Mouse (Mus musculus) frontal cortex, postnatal 36 days (tissue): ENCODE results near the gene Adcy10.

Experiments
- DNase-seq, 2 experiments: peaks; one replicate each; pipeline ENCODE4 v3.0.0; 2022; ENCODE audit warnings: low spot score in 2 of 2

Adcy10 gene

GRCm38 (mm10) chr1:165484688-165485233 is at the start of gene Adcy10:
Gene Adcy10, plus strand, starts transcription at chr1:165485183.
- no peak for DNase-seq

GRCm38 (mm10) chr1:165438289-165439021 is 46.5 kb upstream of the Adcy10 start:
- DNase-seq = no peak

- DNase-seq = no peak
Observed at GRCm38 (mm10) chr1:165440788-165441187, 44.2 kb upstream of the Adcy10 start.

- DNase-seq = no peak
Observed at GRCm38 (mm10) chr1:165441201-165441600, 43.8 kb upstream of the Adcy10 start.

GRCm38 (mm10) chr1:165441719-165442118 is 43.3 kb upstream of the Adcy10 start:
- DNase-seq = no peak

- no peak for DNase-seq
Observed at GRCm38 (mm10) chr1:165459041-165459502, 25.9 kb upstream of the Adcy10 start.

GRCm38 (mm10) chr1:165459503-165460181 is 25.3 kb upstream of the Adcy10 start:
- DNase-seq = peak; percentile 39 to 45

- peak; percentile 99 to 100 for DNase-seq
Observed at GRCm38 (mm10) chr1:165460360-165460800, 24.6 kb upstream of the Adcy10 start, which contains the start of the genes Dcaf6 and Mpc2. Gene Dcaf6, minus strand, starts transcription at chr1:165460475. Gene Mpc2, plus strand, starts transcription at chr1:165460637.

- peak; percentile 99 for DNase-seq
Observed at GRCm38 (mm10) chr1:165460801-165461377, 24.1 kb upstream of the Adcy10 start.

GRCm38 (mm10) chr1:165461681-165462080 is 23.3 kb upstream of the Adcy10 start:
- DNase-seq = no peak

- DNase-seq = no peak
Observed at GRCm38 (mm10) chr1:165462861-165463260, 22.1 kb upstream of the Adcy10 start.

- DNase-seq = no peak
Observed at GRCm38 (mm10) chr1:165464574-165464973, 20.4 kb upstream of the Adcy10 start.

GRCm38 (mm10) chr1:165468971-165469370 is 16.0 kb upstream of the Adcy10 start:
- no peak for DNase-seq

GRCm38 (mm10) chr1:165469717-165470116 is 15.3 kb upstream of the Adcy10 start:
- DNase-seq = no peak

GRCm38 (mm10) chr1:165471490-165471889 is 13.5 kb upstream of the Adcy10 start:
- DNase-seq = no peak

GRCm38 (mm10) chr1:165486108-165486507 is 1.1 kb downstream of the Adcy10 start:
- DNase-seq = no peak

- no peak for DNase-seq
Observed at GRCm38 (mm10) chr1:165489197-165489596, 4.2 kb downstream of the Adcy10 start.

- no peak for DNase-seq
Observed at GRCm38 (mm10) chr1:165498856-165499255, 13.9 kb downstream of the Adcy10 start.

- no peak for DNase-seq
Observed at GRCm38 (mm10) chr1:165503307-165504024, 18.5 kb downstream of the Adcy10 start.

GRCm38 (mm10) chr1:165506303-165506702 is 21.3 kb downstream of the Adcy10 start:
- DNase-seq = no peak

GRCm38 (mm10) chr1:165510161-165510560 is 25.2 kb downstream of the Adcy10 start:
- DNase-seq = no peak

- DNase-seq = no peak
Observed at GRCm38 (mm10) chr1:165520716-165521115, 35.7 kb downstream of the Adcy10 start.
